Mouse (Mus musculus) monocyte, adult 2 months (primary cell): ENCODE measurements around the gene Dlgap1.

Experiments used
- DNase-seq, 2 experiments: peaks; one replicate each; pipeline ENCODE4 v3.0.0; 2022; ENCODE audit warnings: low spot score in 2 of 2, low read depth in 1 of 2

Gene Dlgap1

DNA sequence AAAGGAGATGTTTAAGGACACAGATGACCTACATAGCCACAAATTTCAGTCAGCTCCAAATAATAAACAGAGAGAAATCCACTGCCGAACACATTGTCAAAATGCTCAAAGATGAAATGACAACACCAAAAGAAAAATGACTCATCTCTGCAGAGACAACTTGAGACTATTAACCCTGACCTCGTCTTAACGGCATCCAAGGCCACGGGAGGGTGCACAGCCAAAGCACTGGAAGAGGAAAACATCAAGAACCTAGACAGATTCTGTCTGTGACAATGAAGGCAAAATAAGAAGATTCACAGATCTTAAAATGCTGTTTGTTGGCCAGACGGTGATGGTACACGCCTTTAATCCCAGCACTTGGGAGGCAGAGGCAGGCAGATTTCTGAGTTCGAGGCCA, 370.9 kb downstream of the Dlgap1 start:
- no peak for DNase-seq

DNA sequence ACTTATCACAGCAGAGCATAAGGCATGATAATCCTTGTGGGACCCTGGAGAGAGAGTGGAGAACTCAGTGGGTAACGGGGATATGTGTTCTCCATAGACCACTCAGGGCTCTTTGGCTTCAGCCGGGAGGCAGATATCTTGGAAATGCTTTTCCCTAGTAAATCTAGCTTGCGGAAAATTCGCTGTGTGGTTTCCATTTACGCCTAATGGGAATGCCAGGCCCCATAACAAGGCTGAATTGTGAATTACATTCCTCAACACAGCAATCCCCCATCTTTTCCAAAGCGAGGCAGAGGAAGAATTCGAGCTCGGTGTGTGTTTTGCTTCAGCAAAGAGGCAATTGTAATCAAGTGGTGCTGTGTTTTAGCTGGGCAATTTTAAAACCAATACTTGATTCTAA, 372.4 kb downstream of the Dlgap1 start:
- DNase-seq = no peak

DNA sequence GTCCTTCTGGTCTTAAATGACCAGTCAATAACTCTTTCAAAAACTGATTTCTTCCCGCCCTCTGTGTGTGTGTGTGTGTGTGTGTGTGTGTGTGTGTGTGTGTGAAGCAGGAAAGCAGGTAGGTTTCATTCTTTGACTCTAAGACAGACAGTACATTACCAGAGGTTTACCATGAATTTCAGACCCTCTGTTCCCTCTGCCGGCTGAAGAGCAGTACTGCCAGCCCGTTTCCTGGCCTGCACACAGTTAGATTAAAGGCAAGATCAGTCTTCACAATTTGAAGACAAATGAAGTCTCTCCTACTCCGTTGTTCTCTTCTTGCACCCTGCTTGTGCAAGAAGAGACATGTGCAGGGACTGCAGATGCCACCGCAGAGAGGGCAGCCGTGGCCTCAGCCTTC, 373.0 kb downstream of the Dlgap1 start:
- no peak for DNase-seq

DNA sequence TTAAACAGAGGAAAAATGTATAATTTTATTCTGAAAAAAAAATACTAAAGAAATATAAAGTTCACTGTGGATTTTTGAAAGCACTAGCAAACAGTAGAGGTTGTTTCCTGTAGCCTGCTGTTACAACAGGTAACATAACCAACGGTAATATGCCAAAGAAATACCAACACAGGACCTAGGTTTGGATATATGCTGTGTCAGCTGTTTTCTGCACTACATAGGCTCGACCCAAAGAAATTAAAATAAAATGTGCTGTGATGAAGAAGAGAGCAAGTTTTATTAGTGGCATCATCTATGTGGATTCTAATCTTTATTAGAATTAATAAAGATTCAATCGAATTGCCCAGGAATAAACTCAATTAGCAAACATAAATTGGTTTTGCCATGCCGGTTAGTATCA, 378.5 kb downstream of the Dlgap1 start:
- no peak for DNase-seq

DNA sequence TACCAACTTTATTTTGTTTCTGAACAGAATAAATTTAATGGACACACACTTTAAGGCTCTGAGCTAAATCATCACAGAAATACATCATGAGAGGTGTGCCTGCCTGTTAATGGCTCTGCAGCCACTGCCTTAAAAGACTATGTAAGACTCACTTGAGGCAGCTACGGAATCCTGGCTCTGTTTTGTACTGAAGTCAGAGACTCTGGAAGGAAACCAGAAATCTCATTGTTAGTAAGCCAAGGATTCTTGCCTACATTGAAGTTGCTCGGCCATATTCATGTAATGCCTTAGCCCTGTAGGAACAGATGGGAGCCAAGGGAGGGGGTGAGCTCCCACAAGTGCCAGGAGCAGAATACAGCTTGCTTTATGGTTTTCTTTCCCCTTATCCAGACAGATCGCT, 394.7 kb downstream of the Dlgap1 start:
- DNase-seq = no peak

DNA sequence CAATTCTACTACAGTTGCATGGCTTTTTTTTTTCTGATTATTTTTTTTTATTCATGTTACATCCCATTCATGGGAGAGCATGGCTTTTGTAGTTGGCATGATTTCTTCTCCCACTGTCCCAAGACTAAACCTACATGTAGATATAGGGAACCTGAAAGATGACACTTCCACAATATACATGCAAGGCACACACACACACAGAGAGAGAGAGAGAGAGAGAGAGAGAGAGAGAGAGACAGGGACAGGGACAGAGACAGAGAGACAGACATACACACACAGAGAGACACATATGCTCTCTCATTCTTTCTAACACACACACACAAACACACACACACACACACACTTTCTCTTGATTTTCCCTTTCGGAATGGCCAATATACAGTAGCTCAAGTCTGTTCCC, 395.1 kb downstream of the Dlgap1 start:
- DNase-seq = no peak

DNA sequence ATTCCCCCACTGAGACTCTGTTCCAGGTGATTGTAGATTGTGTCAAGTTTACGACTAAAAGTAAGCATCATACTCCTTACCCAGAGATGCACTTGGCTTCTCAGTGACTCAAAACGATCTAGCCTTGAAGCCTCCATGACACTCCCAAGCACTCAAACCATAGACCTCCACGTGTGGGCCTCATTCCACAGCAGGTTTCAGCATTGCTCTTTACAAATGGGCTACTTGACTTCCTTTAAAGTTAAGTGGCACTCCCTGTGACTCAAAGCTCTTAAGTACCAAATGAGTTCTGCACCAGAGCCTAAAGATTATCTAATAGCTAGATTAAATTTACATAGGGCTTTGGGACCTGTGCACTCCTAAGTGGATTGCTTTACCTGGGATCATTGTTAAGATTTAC, 400.3 kb downstream of the Dlgap1 start:
- DNase-seq = no peak

DNA sequence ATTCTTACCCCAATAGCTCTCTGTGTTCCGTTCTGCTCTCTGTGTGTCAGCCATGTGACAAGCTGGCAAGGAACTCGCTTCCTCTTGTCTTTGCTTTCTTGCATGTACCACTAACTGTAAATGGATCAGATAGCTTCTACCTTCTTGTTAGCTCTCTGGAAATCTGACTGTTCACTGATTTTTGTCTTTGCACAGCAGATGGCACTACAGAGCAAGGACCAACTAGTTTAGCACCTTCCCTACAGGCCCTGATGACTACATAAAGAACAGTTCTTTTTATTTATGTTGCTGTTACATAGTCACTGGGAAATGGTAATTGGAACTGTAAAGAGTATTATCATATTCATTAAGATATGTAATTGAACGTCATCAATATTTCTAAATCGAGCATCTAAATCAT, 408.1 kb downstream of the Dlgap1 start:
- no peak for DNase-seq

DNA sequence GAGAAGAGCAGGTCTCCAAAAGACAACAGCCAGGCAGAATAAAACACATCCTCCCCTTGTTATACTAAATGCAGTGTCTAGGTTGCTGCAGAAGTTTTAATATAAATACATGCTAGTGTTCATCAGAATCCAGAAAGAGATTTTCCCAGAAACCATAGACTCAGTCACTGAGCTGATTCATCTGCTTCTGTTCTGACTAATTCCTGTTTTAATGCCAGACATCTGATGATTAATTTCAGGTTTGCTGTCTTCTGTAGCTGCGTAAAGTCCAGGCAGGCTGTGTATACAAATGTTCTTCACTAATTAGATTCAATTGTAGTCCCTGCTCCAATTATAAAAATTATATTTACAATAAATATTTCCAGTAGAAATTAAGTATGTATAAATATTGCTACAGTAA, 419.6 kb downstream of the Dlgap1 start:
- no peak for DNase-seq

DNA sequence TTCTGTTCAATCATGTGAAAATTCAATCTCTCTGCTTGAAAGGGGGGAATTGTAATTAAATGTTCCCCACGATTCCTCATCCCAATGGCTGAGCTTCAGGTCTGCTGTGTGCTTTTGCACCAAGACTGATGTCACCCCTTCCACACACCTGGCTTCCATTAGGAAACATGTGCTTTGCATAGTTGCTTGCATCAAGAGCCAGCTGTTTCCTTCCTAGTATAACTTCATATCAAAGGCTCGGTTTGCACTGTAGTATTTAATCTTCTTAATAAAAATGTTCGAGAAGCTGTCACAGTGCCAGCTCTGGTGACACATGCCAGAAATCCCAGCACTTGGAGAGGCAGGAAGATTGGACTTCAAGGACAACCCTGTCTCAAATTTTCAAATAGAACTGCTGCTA, 428.3 kb downstream of the Dlgap1 start:
- DNase-seq = no peak

DNA sequence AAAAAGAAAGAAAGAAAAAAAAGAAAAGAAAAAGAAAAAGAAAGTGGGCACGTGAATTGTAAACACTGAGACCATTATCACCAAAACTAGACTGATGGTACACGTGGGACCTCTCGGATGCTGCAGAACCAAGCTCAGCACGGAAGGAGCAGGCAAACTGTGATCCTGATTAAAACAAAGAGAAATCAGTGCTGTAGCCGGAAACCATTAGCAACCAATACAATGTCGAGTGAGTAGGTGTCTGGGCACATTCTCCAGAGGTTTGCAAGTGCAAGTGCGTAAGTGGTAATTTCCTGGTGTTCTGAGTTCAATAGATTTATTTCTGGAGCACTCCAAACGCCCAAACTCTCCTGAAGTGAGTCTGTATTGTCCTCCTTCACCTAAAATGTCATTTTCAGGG, 428.8 kb downstream of the Dlgap1 start:
- no peak for DNase-seq

DNA sequence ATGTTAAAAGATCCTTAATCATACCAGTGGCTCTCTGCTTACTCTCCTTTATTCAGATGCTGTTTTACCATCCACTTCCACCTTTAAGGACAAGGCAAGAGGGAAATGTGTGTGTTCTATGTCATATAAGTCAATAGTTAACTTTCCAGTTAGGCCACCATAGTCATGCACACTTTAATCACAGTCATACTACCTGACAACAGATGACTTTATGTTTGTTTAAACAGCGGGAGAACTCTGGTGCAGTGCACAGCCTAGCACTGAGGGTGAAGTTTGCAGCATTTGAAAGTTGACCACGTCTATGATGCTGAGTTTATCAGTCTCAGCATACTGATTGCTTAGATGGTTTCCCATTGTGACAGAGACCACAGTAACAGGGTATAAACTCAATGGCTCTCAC, 433.0 kb downstream of the Dlgap1 start:
- no peak for DNase-seq

DNA sequence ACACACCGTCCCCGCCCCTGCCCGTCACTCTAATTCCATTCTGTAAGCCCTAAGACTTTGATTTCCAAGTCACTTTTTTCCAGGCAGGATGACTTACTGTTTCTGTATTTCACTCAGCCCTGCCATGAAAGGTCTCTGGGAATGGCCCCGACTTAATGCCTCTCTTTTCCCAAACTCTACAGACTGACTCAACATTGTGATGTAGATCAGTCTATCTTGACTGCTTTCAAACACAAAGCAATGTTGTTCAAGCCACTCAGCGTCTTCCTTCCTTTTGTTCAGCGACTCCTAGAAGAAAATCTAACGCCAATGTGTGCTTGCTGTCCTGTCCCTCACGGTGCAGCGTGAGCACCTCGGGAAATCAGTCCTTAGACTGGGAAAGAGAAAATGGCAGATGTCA, 434.9 kb downstream of the Dlgap1 start:
- no peak for DNase-seq

DNA sequence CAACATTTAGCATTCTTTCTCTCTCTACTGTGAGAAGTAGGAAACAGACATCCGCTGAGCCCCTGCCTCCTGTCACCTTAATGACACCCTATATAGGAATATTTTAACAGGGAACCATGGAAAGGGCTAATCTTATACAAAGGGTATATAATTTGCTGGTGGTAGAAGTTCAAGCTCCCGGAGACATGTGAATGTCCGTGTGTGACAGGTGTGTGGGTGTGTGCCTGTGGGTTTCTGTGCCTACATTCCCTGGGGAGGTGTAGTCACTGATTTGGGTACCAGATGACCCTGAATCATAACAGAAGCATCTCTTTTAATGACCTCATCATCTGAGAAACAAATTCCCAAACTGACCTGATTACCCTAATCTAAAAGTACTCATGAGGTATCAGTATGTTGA, 445.3 kb downstream of the Dlgap1 start:
- DNase-seq = no peak

DNA sequence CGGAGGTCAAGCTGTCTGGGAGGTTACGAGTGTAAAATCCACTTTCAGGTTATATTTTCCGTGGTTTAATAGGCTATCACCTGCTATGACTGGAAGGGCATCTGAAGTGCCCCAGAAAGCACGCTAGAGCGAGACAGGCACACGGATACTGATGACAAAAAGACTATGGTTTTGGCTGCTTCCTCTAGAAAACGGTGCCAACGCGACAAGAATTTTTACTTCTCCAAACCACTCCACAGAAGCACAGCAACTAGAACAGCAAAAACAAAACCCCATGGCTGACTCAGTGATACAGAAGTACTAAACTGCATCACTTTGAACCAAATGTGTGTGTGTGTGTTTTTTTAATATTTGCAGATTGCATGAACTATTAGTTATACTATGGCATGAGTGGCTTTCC, 459.0 kb downstream of the Dlgap1 start:
- DNase-seq = no peak

DNA sequence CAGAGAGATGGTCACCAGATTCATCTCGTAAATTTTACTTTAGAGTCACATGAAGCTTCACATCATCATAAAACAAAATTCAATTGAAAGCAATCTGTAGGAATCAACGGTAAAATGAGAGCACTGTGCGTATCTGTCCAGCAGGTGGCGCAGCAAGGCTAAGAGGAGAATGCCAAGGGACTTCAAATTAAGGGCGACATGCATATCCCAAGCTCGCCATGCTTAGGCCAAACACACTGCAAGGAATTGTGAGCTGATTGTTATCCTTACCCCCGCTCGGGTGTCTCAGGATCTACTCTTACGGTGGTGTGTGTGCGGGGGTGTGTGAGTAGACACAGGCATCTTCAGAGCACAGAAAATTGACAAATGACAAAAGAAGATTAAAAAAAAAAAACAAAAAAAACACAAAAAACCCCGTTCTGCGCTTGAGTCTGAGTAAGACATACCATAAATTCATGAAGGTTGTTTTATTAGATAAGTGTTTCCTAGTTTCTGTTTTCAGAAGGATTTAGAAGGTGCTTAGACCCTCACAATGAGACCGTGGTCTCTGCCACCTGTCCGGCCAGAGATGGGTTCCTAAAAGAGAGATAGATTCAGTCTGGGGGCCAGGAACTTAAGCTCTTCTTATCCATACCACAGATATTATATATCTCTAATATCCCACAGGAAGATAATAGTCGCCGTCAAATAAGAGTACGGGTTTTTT, 461.0 kb downstream of the Dlgap1 start:
- no peak for DNase-seq

DNA sequence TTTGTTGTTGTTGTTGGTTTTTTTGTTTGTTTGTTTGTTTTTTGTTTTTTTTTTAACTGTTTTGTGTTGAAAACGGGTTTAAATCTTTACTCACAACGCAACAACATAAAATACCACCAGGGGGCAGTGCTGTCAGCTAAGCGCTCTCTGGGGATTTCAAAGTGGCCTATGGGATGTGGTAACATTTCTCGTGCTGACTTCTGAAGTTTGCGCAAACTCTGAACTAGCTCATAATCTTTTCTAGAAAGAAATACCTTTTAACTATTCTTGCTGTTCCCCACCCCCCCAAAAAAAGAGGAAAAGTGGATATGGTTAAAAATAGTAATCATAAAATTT, 461.5 kb downstream of the Dlgap1 start:
- DNase-seq = no peak

DNA sequence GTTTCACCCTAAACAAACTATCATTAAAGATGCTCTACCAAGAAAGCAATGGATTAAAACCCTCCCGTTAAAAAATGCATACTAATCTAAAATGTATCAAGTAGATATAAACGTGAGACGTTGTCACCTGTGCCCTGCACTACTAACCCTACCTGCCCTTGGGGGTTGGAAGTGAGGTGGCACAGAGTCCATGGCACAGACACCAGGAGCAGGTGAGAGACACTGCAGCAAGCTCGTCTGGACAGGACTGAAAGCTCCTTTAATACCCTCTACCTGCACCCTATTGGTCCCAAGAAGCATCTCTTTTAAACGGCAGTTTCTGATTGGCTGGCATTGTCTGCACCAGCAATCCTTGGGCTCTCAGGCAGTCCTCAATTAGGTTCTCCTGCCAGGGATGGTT, 464.0 kb downstream of the Dlgap1 start:
- no peak for DNase-seq

DNA sequence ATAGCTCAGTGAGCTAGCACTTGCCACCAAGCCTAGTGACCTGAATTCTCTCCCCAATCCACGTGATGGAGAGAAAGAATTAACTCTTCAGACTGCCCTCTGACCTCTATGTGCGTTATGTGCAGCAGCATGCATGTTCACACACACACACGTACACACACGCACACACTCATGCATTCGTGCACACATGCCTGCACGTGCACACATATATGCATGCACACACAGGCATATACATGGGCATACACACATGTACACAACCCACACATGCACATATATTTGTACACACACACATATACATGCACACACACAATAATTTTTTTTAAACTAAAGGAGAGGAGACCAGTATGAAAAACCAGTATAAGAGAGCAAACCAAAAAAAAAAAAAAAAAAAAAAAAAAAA, 465.7 kb downstream of the Dlgap1 start:
- DNase-seq = no peak

DNA sequence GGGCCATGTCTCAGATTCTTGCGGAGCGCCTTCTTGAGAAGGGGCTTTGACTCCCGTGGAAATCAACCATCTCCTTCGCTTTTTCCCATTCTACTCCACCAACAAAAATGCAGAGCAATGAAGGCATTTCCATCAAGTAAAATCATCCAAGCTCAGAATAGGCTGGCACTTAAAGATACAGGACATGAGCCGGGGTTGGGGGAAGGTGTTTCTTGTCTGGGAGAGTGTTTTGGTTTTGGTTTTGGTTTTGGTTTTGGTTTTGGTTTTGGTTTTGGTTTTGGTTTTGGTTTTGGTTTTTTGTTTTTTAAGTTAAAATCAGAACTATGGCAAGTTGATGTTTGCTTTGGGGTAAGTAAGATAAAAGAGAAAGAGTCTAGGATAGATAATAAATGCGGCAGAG, 466.7 kb downstream of the Dlgap1 start:
- DNase-seq = no peak

DNA sequence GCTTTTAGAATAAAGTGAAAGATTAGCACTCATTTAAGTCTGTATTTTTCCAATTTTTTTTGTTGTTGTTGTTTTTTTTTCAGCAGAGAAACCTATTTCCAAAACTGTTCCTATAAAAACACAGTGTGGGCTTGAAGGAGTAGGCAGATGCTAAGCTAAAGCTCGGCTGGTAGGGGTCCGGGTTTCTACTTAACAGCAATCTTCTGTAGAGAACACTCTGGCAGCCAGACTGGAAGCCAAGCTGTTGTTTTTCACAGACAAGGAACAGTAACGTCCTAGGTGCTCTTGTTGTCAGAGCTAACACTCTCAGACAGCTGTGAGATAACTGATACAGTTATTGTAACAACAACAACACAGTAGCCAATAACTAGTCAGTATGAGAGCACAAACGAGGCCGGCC, 468.4 kb downstream of the Dlgap1 start:
- DNase-seq = no peak

DNA sequence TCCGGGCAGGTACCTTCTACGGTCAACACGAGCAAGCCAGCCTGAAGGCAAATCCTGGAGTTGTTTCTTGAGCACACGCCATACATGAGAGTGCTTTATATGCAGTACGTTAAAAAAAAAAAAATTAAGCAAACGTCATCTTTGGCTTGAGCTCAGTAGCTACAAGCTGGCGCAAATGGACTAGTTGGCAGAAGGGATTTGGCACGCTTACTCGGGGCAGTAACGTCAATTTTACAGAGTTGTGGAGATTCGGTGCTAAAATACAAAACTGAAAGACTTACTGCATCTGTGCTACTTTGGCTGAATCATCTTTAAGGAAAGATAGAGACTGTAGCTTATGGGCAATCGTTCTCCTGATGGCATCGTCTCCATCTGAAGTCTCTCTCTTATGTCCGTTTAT, 474.1 kb downstream of the Dlgap1 start:
- no peak for DNase-seq

DNA sequence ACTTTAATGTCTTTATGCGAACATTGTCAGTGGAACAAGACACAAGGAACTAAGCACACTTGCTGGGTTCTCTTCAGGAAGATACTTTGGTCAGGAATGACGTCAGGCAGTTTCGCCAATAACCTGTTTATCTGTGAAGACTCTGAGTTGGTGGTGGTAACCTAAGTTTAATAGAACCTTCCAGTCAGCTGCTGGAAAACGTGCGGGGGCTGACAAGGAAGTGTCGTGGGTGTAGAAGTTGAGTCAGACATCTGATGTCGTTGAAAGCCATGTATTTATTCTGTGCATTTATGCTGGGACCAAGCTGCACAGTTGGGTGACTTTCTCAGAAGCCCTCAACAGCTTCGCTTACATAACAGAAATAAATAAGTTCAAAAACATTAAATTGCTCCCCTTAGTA, 477.6 kb downstream of the Dlgap1 start:
- DNase-seq = no peak

DNA sequence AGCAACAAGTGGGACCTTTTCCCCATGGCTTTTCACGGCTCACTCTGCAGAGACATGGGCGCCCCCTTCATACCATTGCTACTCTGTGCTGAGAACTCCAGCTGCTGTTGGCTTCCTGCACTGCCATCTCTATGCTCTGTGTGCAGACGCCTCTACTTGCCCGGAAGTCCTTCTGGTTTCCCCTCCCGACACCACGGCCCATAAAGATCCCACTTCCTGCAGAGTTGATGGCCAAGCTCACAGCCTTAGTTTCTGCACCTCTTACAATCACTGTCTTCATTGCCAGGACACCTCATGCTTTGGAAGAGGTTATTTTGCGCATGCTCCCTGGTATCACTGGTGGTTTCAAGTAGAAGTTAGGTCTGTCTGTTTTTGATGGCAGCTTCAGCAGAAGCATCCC, 486.2 kb downstream of the Dlgap1 start:
- DNase-seq = no peak
